Mouse (Mus musculus): Measurements from ENCODE around the gene Rasgrp4. TPM values are rescaled to one million over a fixed set of nuclear protein-coding genes. Genes with fewer than 3 reads are reported as not detected.

Gene Rasgrp4
- polyA plus RNA-seq (2014; fragmentation: Illumina TruSeq; extraction: RNeasy Lipid Tissue Mini Kit (QIAGEN cat#74804); ENCODE audit: insufficient read depth, low read depth, low replicate concordance): 5.1 TPM

DNA sequence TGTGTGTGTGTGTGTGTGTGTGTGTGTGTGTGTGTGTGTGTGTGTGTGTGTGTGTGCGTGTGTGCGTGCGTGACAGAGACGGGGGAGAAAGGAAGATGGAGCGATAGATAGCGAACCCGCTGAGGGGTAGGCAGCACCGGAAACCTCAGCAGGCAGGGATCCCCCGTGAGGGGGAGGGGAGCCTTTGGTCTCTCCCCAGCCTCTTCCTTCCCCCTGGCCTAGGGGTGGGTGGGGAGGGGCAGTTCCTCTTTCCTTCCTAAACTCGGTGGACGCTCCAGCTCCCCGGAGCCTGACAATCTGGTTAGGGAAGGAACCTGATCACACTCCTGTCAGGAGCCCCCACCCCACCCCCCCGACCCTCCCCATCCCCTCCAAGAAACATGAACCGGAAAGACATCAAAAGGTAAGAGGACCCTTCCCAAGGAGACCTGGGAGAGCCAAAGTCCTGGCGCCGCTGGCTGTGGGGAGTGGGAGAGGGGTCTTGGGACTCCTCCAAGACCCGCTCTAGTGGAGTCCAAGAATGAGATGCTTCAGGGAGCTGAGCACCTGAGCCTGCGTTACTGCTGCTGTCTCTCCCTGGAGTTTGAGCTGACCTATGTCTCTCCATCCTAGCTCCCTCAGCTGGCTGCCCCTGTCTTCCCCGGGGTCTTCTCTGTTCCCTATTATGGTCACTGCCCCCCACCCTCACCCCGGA, at the start of gene Rasgrp4:
Gene Rasgrp4 (plus strand): TSS at position 159 of the 694 bp plus-strand sequence.

DNA sequence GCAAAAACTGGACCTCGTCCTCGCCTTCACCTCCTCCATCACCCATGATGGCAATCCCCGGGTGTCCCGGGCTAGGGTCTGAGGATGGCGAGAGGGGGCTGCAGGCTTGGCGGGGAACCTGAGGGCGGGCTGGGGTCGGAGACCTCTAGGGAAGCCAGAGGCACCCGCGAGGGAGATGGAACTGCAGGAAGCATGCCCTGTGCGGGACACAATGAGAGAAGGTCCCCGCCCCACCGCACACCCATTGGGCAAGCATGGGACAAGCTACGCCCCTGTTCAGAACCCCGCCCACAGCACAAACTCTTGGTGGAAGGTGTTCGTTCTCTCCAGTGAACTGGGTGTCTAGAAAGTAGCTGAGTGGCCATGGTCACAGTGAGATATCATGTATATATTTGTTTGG, 9.7 kb upstream of the Rasgrp4 start, which contains the start of gene Ryr1:
Gene Ryr1 (minus strand): TSS at position 210 of the 400 bp plus-strand sequence.

DNA sequence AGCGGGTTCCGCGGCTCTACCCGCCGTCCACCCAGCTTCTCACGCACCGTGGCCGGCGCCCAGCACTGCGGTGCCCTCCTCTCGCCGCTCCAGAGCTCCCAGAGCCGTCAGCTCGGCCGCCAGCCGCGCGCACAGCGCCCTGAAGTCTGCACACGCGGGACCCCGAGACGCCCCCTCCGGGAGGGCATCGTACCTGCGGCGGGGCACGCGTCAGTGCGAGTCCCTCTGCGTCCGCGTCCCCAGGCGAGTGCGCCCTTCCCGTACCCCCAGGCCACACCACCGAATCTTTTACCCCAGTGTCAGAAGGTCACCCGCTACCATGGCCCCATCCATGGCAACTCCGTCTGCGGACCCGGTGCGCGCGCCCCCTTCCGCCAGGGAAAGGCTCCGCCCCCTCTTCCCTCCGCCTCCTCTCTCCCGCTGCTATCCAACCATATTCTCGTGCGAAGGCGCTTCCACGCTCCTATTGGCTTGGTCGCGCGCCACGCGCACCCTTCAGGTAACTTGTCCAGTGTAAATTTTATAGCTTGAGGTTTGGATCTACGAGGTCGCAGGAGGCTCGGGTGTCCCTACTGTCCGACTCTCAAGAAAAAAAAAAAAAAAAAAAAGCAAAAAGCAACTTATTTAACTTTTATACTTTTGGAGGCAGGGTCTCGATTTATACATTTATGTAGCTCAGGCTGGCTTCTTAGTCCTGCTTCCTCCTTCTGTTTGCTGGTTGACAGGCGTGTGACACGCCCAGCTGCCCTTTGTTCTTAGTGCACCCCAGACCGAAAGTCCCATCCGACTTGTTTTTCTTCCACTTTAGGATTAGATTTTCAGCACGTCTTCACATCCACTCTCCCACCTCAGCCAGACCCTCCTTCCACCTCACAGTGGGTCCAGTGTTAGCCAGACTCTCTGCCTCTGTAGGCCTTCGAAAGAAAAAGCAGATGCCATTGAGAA, 21.5 kb downstream of the Rasgrp4 start, which contains the start of gene Fam98c:
Gene Fam98c (minus strand): TSS at position 397 of the 945 bp plus-strand sequence.

DNA sequence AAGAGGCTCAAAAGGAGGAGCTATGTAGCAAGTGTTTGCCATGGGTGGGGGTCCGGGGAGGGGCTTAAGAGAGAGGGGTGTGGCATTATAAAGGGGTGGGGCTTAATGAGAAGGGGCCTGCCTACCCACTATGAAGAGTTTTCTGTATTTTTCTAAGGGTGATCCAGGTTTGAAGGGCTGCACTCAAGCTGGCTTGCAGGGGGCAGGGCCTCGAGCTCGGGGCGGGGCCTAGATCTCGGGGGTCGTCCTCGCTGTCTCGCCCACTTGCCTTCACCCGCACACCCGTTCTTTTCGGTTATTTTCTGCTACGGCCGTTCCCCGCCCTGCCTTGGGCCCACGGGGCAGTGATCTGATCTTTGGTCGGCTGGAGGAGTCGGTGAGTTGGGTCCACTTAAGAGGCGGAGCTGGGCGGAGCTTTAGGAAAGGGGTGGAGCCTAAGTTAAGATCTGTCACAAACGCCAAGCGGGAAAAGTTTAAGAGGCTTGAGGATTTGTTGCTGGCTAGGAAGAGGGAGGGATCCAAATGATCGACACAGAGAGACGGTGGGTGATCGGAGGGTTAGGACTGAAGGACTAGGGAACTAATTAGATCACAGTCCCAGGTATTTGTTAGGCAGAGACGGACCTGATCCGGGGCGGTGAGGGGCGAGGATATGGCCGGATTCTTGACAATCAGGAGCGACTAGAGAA, 35.6 kb downstream of the Rasgrp4 start, which contains the start of the genes Ggn and Spred3:
Gene Ggn (plus strand): TSS at position 145 of the 689 bp plus-strand sequence.
Gene Spred3 (minus strand): TSS at position 346 of the 689 bp plus-strand sequence.

DNA sequence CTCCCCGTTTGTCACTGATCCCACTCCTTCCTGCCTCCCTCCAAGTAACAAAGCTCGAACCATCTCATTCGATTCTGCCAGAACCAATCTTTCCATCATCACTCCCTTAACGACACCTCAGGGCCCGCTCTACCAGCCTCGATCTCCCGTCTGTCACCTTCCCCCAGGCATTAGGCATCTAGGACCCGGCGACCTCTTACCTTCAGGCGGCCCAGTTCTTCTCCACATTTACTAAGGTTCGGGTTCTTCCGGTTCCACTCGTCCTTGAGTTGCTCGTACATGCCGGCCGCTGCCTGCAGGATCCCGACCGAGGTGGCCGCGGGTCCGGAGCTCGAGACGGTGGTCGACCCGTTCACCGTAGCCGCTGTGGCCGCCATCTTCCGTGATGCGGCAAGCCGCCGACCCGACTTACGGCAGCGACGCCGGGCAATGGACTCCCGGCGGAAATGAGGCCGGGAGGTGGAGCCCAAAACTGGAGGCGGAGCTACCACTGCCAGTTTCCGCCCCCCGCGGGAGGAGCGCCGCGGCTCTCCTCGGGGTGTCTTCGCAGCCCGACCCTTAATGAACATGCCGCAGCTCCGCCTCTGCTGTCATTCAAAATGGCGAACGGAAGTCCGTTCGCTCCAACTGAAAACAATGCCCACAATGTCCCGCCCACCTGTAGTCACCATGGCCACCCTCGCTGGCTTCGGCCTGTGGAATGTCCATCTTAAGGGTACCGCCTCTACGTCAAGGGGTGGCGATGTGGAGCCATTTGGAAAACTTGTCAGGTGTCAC, 45.6 kb downstream of the Rasgrp4 start, which contains the start of gene Psmd8:
Gene Psmd8 (minus strand): TSS at position 625 of the 777 bp plus-strand sequence.

Other genes with a start within 250 kb of the Rasgrp4 start
- 93.9 TPM for gene Actn4, start 172.5 kb upstream of the Rasgrp4 start, polyA plus RNA-seq (2014; fragmentation: Illumina TruSeq; extraction: RNeasy Lipid Tissue Mini Kit (QIAGEN cat#74804); ENCODE audit: insufficient read depth, low read depth, low replicate concordance)
- gene Eif3k, start 153.0 kb upstream of the Rasgrp4 start, polyA plus RNA-seq (2014; fragmentation: Illumina TruSeq; extraction: RNeasy Lipid Tissue Mini Kit (QIAGEN cat#74804); ENCODE audit: insufficient read depth, low read depth, low replicate concordance): 297 TPM
- 16.5 TPM for gene Map4k1, start 152.8 kb upstream of the Rasgrp4 start, polyA plus RNA-seq (2014; fragmentation: Illumina TruSeq; extraction: RNeasy Lipid Tissue Mini Kit (QIAGEN cat#74804); ENCODE audit: insufficient read depth, low read depth, low replicate concordance)
- 0.08 TPM for gene Ryr1, start 9.7 kb upstream of the Rasgrp4 start, polyA plus RNA-seq (2014; fragmentation: Illumina TruSeq; extraction: RNeasy Lipid Tissue Mini Kit (QIAGEN cat#74804); ENCODE audit: insufficient read depth, low read depth, low replicate concordance)
- 23.6 TPM for gene Fam98c, start 21.4 kb downstream of the Rasgrp4 start, polyA plus RNA-seq (2014; fragmentation: Illumina TruSeq; extraction: RNeasy Lipid Tissue Mini Kit (QIAGEN cat#74804); ENCODE audit: insufficient read depth, low read depth, low replicate concordance)
- gene Ggn, start 35.4 kb downstream of the Rasgrp4 start, polyA plus RNA-seq (2014; fragmentation: Illumina TruSeq; extraction: RNeasy Lipid Tissue Mini Kit (QIAGEN cat#74804); ENCODE audit: insufficient read depth, low read depth, low replicate concordance): 0.64 TPM
- 0.83 TPM for gene Spred3, start 35.6 kb downstream of the Rasgrp4 start, polyA plus RNA-seq (2014; fragmentation: Illumina TruSeq; extraction: RNeasy Lipid Tissue Mini Kit (QIAGEN cat#74804); ENCODE audit: insufficient read depth, low read depth, low replicate concordance)
- 134 TPM for gene Psmd8, start 45.9 kb downstream of the Rasgrp4 start, polyA plus RNA-seq (2014; fragmentation: Illumina TruSeq; extraction: RNeasy Lipid Tissue Mini Kit (QIAGEN cat#74804); ENCODE audit: insufficient read depth, low read depth, low replicate concordance)
- gene Catsperg1, start 79.2 kb downstream of the Rasgrp4 start, polyA plus RNA-seq (2014; fragmentation: Illumina TruSeq; extraction: RNeasy Lipid Tissue Mini Kit (QIAGEN cat#74804); ENCODE audit: insufficient read depth, low read depth, low replicate concordance): 0.96 TPM
- 4.9 TPM for gene Kcnk6, start 97.7 kb downstream of the Rasgrp4 start, polyA plus RNA-seq (2014; fragmentation: Illumina TruSeq; extraction: RNeasy Lipid Tissue Mini Kit (QIAGEN cat#74804); ENCODE audit: insufficient read depth, low read depth, low replicate concordance)
- gene Yif1b, start 103.5 kb downstream of the Rasgrp4 start, polyA plus RNA-seq (2014; fragmentation: Illumina TruSeq; extraction: RNeasy Lipid Tissue Mini Kit (QIAGEN cat#74804); ENCODE audit: insufficient read depth, low read depth, low replicate concordance): 64.6 TPM
- gene 2200002D01Rik, start 113.6 kb downstream of the Rasgrp4 start, polyA plus RNA-seq (2014; fragmentation: Illumina TruSeq; extraction: RNeasy Lipid Tissue Mini Kit (QIAGEN cat#74804); ENCODE audit: insufficient read depth, low read depth, low replicate concordance): 37.1 TPM
- 307 TPM for gene Spint2, start 147.1 kb downstream of the Rasgrp4 start, polyA plus RNA-seq (2014; fragmentation: Illumina TruSeq; extraction: RNeasy Lipid Tissue Mini Kit (QIAGEN cat#74804); ENCODE audit: insufficient read depth, low read depth, low replicate concordance)
- 146 TPM for gene Ppp1r14a, start 154.5 kb downstream of the Rasgrp4 start, polyA plus RNA-seq (2014; fragmentation: Illumina TruSeq; extraction: RNeasy Lipid Tissue Mini Kit (QIAGEN cat#74804); ENCODE audit: insufficient read depth, low read depth, low replicate concordance)
- gene Dpf1, start 169.1 kb downstream of the Rasgrp4 start, polyA plus RNA-seq (2014; fragmentation: Illumina TruSeq; extraction: RNeasy Lipid Tissue Mini Kit (QIAGEN cat#74804); ENCODE audit: insufficient read depth, low read depth, low replicate concordance): 0.95 TPM